Mouse (Mus musculus) lung, postnatal 0 days (tissue): ENCODE data around the gene Ncoa3. TPM values are rescaled to one million over a fixed set of nuclear protein-coding genes. Genes with fewer than 3 reads are reported as not detected.

Experiments
- ATAC-seq: fragments of 200-750 bp; cut with Nextera tagmentation; 2 replicates; pipeline ENCODE4 v1.8.0; 2017; ENCODE audit warnings: moderate library complexity
- DNase-seq: peaks from one replicate; pipeline ENCODE4 v3.0.0-alpha.2; 2016; ENCODE audit warnings: low spot score
- H3K27ac ChIP-seq: fragments of 300-500 bp; sonication (generic); 2 replicates; pipeline ENCODE4 v1.5.1; 2014; ENCODE audit warnings: antibody characterized with exemption, mild to moderate bottlenecking, low read length, mixed read lengths
- H3K27me3 ChIP-seq: fragments of 300-500 bp; sonication (generic); replicated peaks from 2 replicates; pipeline ENCODE4 v1.6.1; 2014; ENCODE audit warnings: low read length, mixed read lengths; ENCODE audit not compliant: insufficient read depth
- H3K36me3 ChIP-seq: fragments of 300-500 bp; sonication (generic); 2 replicates; pipeline ENCODE4 v1.6.1; 2014; ENCODE audit warnings: low read length, mixed read lengths; ENCODE audit not compliant: insufficient read depth
- H3K4me1 ChIP-seq: fragments of 300-500 bp; sonication (generic); 2 replicates; pipeline ENCODE4 v1.6.1; 2014; ENCODE audit warnings: antibody characterized with exemption, low read depth, low read length, mixed read lengths; ENCODE audit not compliant: insufficient read depth
- H3K4me2 ChIP-seq: fragments of 300-500 bp; sonication (generic); replicated peaks from 2 replicates; pipeline ENCODE4 v1.6.1; 2014; ENCODE audit warnings: low read depth, mild to moderate bottlenecking, low read length, moderate library complexity, mixed read lengths
- H3K4me3 ChIP-seq: fragments of 300-500 bp; sonication (generic); 2 replicates; pipeline ENCODE4 v1.5.1; 2014; ENCODE audit warnings: low read depth, low read length
- H3K9ac ChIP-seq: fragments of 300-500 bp; sonication (generic); replicated peaks from 2 replicates; pipeline ENCODE4 v1.6.1; 2014; ENCODE audit warnings: low read depth, mild to moderate bottlenecking
- H3K9me3 ChIP-seq: fragments of 300-500 bp; sonication (generic); 2 replicates; pipeline ENCODE4 v1.6.1; 2016; ENCODE audit warnings: low read length, mixed read lengths
- CTCF ChIP-seq: IDR thresholded peaks from 2 replicates; pipeline ENCODE4 v1.5.1; 2016; ENCODE audit warnings: antibody characterized with exemption, mild to moderate bottlenecking
- EP300 ChIP-seq: IDR thresholded peaks from 2 replicates; pipeline ENCODE4 v1.6.1; 2016; ENCODE audit warnings: antibody characterized with exemption, mild to moderate bottlenecking, control low read depth
- WGBS: fragments of 180-500 bp; shearing (Covaris S2); extraction: QIAGEN DNeasy Blood & Tissue Kit; methylation state at CpG from one replicate; pipeline ENCODE4 v1.1.7; 2014; 5-methylcytosine and 5-hydroxymethylcytosine counted together
- polyA plus RNA-seq: library from polyadenylated mRNA; unstranded; fragments of >200 nt; fragmentation: Nextera tagmentation; extraction: Ambion mirVana; gene quantifications from 2 replicates; pipeline ENCODE4 v1.2.1, GENCODE M21; 2015

Gene Ncoa3
- polyA plus RNA-seq, 1 experiment from 2014 or later, result 8.5 TPM

DNA sequence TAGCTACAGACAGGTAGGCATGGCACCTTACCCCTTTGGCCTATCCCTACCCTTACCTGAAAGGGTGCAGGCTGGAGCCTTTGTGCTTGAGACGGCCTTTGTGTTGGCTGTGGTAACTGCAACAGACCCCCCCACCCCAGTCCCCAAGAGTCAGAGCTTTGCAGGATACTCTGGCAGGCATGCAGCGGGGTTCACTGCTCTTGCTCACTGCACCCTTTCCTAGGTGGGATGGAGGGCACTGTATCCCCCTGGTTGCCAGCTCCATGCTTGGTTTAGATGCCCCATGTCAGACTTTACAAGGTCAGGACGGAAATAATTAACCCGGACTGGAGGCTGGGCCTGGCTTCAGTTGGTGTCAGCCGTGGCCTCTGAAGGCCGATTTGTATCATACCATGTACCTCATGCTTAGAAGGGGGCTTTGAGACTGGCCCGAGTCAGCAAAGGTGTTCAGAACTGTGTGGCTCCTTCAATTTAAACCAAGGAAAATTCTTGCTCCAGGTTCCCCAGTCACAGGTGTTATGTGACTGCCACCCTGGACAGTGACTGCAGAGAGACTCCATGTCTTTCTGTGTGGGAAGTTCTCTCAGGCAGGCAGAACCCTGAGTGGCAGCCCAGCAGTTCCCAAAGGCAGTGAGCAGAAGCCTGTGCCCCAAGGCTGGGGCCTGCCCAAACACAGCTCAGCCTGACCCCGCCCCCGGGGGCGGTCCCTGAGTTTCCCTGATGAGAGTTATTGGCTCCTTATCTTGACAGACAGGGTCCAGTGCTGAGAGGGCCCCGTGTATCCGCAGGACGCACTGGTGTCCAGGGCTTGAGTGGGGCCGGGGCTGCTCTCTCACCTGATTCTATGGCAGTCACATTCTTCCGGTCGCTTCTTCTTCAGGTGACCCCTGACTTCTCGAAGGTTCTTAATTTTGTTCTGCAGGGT lies 87.8 kb downstream of the Ncoa3 start:
- DNase-seq (peak; percentile 74), ATAC-seq (peak; percentile 66)
- Histone ChIP-seq H3K4me2 (0 out of 2 replicates have a peak overlapping the region, but pooled peaks have one; percentile 5), H3K27ac (no peak overlapping the region), H3K9me3 (no peaks in the 10 kb centered on the region), H3K4me1 (no peaks in the 10 kb centered on the region; the same call in 1 of the 2 replicates), H3K4me3 (no peak overlapping the region), H3K36me3 (no peaks in the 10 kb centered on the region), H3K27me3 (no peaks in the 10 kb centered on the region), H3K9ac (no peak overlapping the region)
- 50% methylated on average over 17 of the region's 17 CpGs for WGBS
- no peak for TF ChIP-seq EP300
- no peak for TF ChIP-seq CTCF

GRCm38 (mm10) chr2:166080967-166081750 lies 88.7 kb downstream of the Ncoa3 start:
- DNase-seq, result peak; percentile 46
- 0 out of 2 replicates have a peak overlapping the region, but pooled peaks have one; percentile 5 for H3K4me2 ChIP-seq

GRCm38 (mm10) chr2:166082193-166082592 lies 89.8 kb downstream of the Ncoa3 start:
- Histone ChIP-seq H3K9me3 (no peaks in the 10 kb centered on the region), H3K27me3 (no peaks in the 10 kb centered on the region), H3K4me2 (no peak overlapping the region), H3K27ac (0 out of 2 replicates have a peak overlapping the region, but pooled peaks have one; percentile 54), H3K4me1 (no peaks in the 10 kb centered on the region; the same call in 1 of the 2 replicates), H3K9ac (no peak overlapping the region), H3K4me3 (no peak overlapping the region), H3K36me3 (no peaks in the 10 kb centered on the region)
- ATAC-seq (no peak), DNase-seq (peak; percentile 64)
- WGBS, result 56% methylated on average over 5 of the region's 5 CpGs
- TF ChIP-seq EP300 (no peak), CTCF (peak; percentile 89)

More at GRCm38 (mm10) chr2:166080967-166081750, 88.7 kb downstream of the Ncoa3 start:
- Histone ChIP-seq H3K4me3 (no peak overlapping the region), H3K27me3 (no peaks in the 10 kb centered on the region), H3K4me1 (no peaks in the 10 kb centered on the region; the same call in 1 of the 2 replicates), H3K9me3 (no peaks in the 10 kb centered on the region), H3K36me3 (no peaks in the 10 kb centered on the region), H3K9ac (no peak overlapping the region), H3K27ac (no peak overlapping the region)
- peak; percentile 22 for ATAC-seq
- 69% methylated on average over 21 of the region's 21 CpGs for WGBS
- no peak for TF ChIP-seq EP300
- no peak for TF ChIP-seq CTCF

GRCm38 (mm10) chr2:166082661-166083060 lies 90.2 kb downstream of the Ncoa3 start:
- no peak for TF ChIP-seq EP300
- no peak for TF ChIP-seq CTCF
- Histone ChIP-seq H3K27ac (peak overlapping the region; percentile 54), H3K36me3 (no peaks in the 10 kb centered on the region), H3K4me1 (no peaks in the 10 kb centered on the region; the same call in 1 of the 2 replicates), H3K9ac (no peak overlapping the region), H3K4me3 (no peak overlapping the region), H3K4me2 (no peak overlapping the region), H3K9me3 (no peaks in the 10 kb centered on the region), H3K27me3 (no peaks in the 10 kb centered on the region)
- 63% methylated on average over 10 of the region's 10 CpGs for WGBS
- no peak for DNase-seq
- ATAC-seq, result no peak

- no peak overlapping the region for H3K9ac ChIP-seq
- no peaks in the 10 kb centered on the region for H3K9me3 ChIP-seq
- ATAC-seq, result peak; percentile 60
- no peak overlapping the region for H3K27ac ChIP-seq
- WGBS, result 44% methylated on average over 9 of the region's 9 CpGs
- peak; percentile 89 for DNase-seq
- H3K4me3 ChIP-seq, result no peak overlapping the region
- TF ChIP-seq EP300 (peak; percentile 41; the same call in 1 of the 2 replicates), CTCF (no peak; the same call in 1 of the 2 replicates)
- H3K4me2 ChIP-seq, result no peak overlapping the region
- no peaks in the 10 kb centered on the region for H3K27me3 ChIP-seq
- no peaks in the 10 kb centered on the region for H3K36me3 ChIP-seq
- H3K4me1 ChIP-seq, result no peaks in the 10 kb centered on the region; the same call in 1 of the 2 replicates
Measured at GRCm38 (mm10) chr2:166083542-166084031, 91.2 kb downstream of the Ncoa3 start.
